Mouse (Mus musculus): ENCODE data around the gene Dner.

Gene Dner

DNA sequence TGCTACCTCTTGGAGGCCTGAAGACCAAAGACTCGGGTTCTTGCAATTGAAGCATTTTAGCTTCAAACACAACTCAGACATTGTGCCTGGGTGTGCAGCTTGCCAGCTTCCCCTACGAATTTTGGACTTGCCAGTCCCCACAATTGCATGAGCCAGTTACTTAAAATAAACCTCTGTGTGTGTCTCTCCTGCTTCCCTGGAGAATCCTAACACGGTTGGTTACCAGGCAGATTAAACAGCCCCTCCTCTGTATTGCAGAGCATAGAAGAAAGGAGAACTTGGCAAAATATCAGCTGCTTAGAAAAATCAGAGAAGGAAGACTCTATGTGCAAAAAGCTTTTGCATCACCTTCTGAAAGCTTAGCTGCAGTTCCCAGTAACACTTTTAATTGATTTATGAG, 252.4 kb downstream of the Dner start:
- no peak for DNase-seq (ENCODE audit: low spot score in 2 of 2)

DNA sequence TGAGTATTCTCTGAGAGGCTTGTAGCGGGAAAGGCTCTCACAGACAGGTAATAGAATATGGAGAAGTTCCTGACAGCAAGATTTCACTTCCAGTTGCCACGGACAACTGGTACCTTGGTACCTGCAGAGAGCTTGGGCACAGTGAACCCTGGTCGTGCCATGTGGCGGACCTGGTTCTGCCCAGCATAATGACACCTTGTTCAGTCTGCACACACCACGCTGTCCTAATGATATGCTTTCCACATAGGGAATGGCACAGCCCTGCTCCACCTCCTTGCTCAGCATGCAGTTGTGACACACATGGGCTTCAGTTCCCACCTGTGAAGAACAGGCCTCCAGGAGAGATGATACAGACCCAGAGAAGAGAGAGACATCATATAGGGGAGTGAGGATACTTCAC, 253.0 kb downstream of the Dner start:
- DNase-seq (ENCODE audit: low spot score in 2 of 2) = no peak

DNA sequence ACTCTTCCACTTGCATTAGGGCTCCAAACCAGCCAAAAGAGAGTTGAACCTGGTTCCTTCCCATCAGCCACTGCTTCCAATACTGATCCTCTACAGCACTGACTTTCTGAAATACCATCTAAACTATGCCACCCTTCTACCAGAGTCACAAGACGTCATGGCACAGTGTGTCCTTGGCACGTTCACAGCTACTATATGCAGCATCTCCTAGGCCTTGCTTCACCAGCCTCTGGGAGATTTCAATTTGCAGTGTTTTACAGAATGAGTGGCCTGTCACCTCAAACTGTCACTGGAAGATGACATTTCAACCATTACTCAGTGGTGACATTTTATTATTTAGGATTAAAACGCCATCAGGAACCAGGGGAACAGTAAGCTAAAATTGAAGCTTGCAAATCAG, 254.6 kb downstream of the Dner start:
- DNase-seq (ENCODE audit: low spot score in 2 of 2) = no peak

DNA sequence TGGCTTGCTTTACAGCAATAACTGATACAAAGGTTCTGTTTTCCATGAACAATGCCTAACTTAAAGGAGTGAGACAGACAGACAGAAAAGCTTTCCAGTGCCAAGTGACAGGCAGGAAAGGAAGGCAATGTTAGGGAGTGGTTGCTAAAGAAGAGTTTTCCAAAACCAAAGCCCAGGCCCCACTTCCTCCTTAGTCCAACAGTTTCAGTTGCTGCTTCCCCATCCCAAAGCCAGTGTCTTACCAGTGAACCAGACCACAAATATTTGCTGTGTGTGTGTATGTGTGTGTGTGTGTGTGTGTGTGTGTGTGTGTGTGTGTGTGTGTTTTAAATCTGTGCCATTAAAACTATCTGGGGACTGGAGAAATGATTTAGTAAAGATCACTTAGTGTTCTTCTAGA, 258.5 kb downstream of the Dner start:
- DNase-seq (ENCODE audit: low spot score in 2 of 2) = no peak

DNA sequence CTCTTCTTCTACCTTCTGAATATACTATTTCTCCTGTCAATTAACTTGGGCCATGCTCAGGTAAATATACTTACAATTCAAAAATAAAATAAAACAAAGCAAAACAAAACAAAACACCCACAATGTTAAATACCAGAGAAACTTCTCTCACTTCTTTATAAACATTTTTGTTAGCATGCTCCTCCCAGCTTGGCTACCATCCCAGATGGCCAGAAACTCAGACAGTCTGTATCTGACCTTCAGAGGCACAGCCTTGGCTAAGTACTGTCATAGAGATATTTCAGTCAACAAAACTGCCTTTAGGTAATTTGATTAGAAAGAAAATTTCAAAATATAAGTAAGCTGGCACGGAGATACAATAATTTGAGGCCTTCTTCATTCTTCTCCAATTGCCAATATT, 259.7 kb downstream of the Dner start:
- no peak for DNase-seq (ENCODE audit: low spot score in 2 of 2)

DNA sequence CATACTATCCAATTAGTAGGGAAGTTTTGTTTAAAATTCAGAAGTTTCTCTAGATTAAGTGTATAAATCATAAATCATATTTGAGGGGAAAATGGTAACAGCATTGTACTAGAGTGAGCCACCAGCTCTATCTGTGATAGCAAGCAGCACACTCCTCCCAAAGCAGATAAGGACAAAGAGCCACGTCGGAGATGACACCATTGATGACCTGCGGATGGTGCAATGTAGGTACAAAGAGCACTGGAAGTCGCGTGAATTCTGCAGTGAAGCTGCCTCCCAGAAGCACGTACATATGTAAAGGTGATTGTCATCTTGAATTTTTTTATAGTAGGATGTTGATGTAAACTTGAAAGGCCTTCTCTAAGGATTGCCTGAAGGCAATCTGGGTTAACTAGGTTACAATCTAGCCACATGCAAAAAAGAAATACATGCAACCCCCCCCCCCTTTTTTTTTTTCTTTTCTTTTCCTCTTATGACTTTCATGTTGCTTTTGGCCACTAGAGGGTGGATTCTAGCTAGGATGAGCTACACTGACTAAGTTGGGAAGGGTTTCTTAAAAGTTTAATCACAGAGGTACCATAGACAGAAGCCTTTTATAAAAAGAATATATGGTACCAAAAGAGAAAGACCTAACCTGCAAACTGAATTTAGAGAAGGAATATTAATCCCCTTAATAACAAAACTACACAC, 262.6 kb downstream of the Dner start:
- no peak for DNase-seq (ENCODE audit: low spot score in 2 of 2)

DNA sequence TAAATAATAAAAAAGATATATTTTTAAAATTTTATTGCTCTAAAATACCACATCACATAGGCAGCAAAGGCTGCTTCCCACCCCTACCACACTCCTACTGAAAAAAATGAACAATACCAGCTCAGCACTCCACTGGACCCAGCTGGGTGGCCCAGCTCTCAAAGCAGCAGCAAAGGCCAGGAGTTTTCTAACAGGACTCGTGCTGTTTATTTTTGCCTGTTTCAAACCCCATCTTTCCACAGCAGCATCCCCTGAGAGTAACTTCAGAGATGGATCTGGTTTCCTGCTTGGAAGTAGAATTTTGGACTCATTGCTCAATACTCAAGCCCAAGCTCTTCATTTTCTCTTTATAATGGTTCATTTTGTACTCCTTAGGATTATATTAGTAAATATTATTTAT, 263.7 kb downstream of the Dner start:
- no peak for DNase-seq (ENCODE audit: low spot score in 2 of 2)

DNA sequence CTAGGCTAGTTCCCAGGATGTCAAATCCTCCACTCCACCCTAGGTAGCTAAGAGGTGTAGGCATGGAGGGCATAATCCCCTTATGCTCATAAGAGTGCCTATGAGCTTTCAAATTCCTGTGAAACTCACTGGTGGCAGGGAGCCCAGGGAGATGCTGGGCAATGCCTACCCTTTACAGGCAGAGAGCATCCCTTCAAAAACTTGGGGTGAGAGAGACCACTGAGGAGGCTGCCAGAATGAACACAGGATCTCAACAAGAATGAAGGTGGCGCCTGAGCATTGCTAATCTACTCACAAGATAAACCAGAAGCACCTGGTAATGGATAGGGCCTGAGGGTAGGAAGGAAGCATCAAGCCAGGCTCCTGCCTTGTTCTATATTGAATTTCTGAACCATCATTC, 267.7 kb downstream of the Dner start:
- no peak for DNase-seq (ENCODE audit: low spot score in 2 of 2)

DNA sequence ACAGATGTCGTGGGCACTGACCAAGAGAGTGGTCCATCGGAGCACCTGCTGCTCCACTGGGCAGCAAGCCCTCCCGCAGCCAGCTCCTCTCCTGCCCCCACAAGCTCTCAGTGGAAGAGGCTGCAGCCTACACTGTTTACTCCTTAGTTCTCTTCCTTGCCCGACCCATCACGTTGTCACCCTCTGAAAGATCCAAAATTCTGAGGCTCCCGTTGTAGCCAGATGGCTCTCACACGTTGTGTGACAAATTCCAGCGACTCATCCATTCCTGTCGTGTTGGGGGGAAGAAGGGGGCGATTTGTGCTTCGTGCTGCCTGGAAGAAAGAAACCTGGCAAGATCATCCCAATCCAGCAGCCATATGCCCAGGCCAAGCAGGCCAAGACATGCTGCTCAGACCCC, 268.3 kb downstream of the Dner start:
- DNase-seq (ENCODE audit: low spot score in 2 of 2) = no peak

DNA sequence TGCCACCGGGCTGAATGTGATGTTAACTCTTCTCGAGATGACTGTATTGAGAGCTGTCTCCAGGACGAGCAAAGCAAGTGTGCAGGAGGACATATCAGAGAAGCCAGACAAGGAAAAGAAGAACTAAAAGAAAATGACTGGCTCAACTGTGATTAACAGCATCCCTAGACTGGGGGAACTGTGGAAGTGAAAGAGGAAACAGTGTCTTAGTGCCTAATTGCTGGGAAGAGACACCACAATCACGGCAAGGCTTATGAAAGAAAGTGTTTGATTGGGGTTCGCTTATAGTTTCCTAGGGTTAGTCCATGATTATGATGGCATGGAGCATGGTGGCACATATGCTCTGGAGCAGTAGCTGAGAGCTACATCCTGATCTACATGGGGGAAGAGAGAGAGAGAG, 269.3 kb downstream of the Dner start:
- no peak for DNase-seq (ENCODE audit: low spot score in 2 of 2)

DNA sequence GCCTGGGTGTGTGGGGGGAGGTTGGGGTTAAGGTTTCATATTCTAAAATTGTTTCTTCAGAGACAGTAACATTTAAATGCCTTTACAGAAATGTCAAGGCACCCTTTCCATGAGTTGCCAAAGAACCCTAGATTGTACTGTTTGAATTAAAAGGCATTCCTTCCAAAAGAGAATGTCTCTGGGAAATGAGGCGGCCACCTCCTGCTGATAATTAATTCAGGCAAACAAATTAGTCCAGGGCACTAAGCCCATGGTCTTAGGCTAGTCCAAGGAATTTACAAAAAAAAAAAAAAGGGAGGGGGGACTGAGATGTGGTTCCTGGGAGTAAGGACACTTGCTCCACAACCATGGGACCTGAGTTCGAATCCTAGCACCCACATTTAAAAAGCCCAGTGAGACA, 273.1 kb downstream of the Dner start:
- no peak for DNase-seq (ENCODE audit: low spot score in 2 of 2)

DNA sequence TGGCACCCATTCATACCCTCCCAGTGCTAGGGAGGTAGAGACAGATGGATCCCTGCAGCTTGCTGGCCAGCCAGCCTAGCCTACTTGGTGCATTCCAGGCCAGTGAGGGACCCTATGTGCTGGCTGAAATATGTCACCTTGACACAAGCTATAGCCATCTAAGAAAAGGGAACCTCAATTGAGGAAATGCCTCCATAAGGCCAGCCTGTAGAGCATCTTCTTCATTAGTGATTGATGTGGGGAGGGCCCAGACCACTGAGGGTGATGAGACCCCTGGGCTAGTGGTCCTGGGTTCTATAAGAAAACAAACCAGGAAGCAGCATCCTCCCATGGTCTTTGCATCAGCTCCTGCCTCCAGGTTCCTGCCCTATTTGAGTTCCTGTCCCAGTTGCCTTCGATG, 274.2 kb downstream of the Dner start:
- DNase-seq (ENCODE audit: low spot score in 2 of 2) = no peak

DNA sequence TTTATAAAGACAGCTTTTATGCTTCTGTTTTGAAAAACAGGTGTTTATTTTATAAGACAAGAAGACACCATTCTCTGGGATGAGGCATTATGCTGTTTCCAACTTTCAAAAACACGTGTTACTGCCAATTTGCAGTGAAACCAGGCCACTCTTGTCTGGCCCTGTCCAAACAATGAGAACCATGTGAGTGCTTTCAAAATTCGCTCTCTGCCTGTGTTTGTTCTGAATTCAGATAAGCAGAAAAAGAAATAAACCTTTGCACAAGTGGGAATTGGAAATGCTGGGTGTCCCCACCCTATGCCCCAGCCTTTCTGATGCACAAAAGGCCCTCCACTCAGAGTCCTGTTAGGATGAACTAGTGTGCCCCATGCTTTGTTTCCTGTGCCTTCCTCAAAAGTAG, 276.6 kb downstream of the Dner start:
- DNase-seq (ENCODE audit: low spot score in 2 of 2) = no peak

DNA sequence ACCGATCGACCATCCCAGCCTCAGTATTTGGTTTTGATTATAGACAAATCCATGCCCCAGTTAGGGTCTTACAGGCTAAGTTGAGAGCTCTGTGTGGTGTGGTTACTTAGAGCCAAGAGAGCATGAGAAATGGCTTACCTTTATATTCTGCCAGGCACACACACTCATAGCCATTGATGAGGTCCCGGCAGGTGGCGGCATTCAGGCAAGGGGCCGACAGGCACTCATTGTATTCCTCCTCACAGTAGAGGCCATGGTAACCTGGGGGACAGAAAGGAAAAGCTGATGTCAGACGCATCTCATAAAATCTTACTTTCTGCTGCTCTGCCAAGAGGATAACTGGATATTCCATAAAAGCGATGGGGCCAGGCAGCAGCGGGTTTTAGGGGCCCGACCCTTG, 277.5 kb downstream of the Dner start:
- DNase-seq (ENCODE audit: low spot score in 2 of 2) = no peak

DNA sequence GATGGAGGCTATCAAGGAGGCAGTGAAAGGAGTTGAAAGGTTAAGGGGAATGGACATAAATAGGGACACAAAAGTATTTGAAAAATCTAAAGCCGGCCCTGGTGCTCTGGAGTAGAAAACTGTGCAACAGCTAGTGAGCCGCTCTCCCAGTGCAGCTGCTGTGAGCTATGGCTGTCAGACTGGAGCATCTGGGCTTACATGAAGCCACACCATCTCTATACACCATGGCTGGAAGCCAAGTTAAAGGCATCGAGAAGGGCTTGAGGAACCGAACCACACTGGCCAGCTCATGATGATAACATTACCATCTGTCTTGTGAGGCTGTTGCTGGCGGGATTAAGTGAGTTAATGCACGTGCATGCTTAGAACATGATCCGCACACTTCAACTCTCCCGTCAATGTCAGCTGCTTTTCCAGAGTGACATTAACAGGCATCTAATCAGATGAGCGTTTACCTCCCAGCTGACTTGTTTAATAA, 278.2 kb downstream of the Dner start:
- no peak for DNase-seq (ENCODE audit: low spot score in 2 of 2)

DNA sequence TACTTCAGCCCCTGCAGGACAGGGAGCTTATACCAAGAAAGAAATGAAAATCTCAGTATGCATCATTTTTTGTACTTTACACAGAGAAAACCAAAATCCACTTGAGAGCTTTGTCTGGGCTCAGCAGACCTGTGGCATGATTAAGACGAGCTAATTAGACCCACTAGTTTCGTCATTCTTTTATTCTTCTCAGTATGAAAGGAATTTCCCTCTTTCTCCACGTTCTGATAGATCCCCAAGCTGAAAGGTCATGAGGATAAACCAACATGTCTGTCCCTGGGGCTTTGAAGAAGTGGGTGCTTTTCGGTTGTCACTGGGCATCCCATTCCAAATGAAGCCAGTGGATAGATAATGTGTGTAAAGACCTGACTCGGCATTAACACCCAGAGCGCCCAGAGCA, 278.7 kb downstream of the Dner start:
- DNase-seq (ENCODE audit: low spot score in 2 of 2) = no peak

DNA sequence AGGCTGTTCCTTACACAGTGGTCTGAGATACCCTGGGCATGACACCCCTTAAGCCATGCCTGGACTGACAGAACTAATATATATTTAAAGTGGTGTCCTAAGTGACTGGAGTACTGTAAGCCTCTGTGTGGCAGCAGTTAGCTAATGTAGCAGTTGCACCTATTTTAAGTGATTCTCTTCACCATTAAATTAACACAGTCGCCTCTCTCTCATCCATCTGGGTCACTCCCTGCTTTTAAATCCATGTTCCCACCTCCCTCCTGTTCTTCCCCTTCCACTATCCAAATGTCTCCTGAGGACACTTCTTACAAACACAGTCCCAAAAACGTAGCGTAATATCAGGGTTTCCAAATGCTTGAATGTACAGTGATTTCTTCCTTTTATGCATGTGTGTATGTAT, 281.6 kb downstream of the Dner start:
- DNase-seq (ENCODE audit: low spot score in 2 of 2) = no peak

DNA sequence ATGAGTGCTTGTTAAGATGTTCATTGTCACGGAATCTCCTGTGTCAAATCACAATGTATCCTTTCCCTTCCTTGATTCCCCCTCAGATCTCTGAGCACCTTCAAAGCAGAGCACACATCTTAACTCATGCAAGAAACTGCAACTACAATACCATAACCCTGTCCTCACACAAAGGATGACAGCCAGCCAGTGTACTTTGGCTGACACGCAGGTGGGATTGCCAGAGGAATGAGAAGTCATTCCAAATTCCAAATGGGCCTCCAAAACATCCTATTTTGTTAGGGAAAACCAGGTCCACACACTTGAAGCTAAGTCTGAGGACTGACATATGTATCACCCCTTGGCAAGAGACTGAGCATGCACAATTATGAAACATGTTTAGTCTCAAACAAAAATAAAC, 286.5 kb downstream of the Dner start:
- DNase-seq (ENCODE audit: low spot score in 2 of 2) = no peak

DNA sequence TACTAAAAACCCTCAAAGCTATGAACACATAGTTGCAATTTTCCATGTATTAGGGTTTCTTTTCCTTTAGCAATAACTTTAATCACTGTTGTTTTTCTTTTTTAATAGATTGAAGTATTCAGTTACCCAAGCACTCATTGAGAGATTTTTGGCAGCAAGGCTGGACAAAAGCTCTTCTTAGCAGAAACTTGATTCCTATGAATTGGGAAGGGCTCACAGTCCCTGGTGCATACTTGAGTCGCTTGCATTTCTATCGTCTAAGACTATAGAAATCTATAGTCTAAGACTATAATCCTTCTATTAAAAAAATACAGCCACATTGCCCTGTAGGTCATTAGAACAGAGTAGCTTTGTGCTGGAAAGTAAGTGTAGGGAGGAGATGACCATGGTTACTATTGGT, 287.1 kb downstream of the Dner start:
- no peak for DNase-seq (ENCODE audit: low spot score in 2 of 2)

DNA sequence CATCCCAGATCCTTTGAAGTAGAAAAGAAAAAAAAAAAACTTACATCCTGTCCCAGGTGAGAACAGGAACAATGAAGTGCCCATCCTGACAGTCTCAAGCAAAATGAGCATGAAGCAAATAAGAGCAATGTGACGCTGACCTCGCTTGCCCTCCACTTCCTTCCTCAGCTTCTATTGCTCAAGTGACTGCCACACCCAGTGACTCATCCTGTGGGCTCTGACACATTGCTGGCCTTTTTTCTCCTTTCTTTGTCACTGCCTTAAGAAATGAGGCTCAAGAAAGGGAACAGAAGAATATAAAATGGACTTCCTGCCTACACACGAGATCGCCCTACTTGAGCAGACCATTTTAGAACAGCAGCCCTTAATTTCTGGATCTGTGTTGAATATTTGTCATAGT, 289.1 kb downstream of the Dner start:
- DNase-seq (ENCODE audit: low spot score in 2 of 2) = no peak

DNA sequence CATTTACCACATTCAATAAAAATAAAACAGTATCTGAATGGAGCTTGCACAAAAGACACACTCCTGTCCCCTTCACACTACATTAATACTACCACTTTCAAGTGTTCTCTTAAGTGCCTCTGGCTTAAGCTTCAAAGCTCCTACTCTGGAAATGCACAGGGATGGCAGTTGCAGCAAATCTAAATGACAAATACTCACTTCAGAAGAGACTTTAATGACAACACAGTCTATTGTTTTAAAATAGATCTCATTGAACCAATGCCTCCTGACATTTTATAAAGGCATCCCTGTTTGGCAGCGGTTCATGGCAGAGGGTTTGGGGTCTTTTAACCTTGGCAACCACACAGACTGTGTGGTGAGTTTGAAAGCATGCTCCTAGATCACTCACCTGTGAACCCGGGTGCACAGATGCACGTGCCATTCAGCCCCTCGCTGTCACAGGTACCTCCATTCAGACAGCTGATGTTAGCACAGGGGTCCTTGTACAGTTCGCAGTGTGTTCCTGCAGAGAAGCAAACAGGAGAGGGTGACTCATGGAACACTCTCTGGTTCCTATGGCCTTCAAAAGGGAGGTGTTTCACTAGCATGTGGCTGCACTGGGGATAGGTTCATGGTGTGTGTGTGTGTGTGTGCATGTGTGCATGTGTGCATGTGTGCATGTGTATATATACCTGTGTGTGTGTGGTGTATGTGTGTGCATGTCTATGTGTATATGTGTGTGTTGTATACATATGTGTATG, 290.3 kb downstream of the Dner start:
- no peak for DNase-seq (ENCODE audit: low spot score in 2 of 2)

DNA sequence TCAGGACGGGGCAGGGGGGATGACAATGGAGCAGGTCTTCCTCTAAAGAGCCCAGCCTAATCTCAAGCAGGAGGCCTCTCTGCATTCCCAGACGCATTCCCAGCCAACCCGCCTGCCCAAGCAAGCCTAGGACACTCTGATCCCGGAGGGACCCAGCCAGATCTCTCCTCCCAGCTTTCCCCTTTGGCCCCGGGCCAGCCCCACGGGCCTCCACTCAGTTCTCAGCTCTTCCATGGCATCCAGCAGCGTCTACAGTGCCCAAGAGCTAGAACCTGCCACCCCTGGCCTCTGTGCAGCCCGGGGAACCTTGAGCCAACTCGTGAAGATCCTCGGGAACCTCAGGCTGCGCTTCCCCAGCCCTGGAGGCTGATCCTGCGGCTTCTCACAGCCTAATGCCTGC, 291.1 kb downstream of the Dner start:
- no peak for DNase-seq (ENCODE audit: low spot score in 2 of 2)

DNA sequence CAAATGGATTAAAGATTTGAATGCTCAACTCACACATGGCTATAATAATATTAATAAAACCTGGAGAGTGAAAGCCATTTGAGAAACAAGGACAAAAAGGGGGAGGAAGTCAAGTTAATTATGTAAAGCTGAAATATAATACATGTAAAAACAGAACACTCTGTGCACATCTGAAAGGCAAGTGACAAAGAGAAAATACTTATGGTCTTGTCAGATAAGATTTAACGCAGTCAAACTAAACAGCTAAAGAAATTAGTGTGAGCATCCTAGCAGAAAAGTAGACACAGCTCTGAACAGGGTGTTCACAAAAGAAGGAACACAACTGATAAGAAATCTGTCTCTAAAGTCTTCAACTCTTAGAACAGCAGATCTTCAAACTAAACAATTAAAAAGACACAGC, 293.9 kb downstream of the Dner start:
- no peak for DNase-seq (ENCODE audit: low spot score in 2 of 2)

DNA sequence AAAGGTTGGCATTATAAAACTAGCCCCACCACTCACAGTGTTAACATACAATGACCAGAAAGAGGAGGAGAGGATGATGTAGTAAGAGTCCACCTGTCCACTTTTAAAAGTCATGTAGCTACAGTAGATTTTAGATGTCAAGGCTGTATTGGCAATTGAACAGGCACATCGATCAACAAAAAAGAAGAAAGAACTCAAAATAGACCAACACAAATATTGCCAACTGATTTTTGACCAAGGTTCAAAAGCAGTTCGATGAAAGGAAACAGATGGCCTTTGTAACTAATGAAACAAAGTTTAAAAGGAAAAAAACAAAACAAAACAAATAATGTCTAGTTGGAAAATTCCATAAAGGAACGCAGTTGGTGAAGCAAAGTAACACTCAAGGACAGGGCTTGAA, 296.4 kb downstream of the Dner start:
- DNase-seq (ENCODE audit: low spot score in 2 of 2) = no peak

Measured in thymus, postnatal 10 days (tissue).